Mouse (Mus musculus) gastrocnemius, postnatal 14 days (tissue): ENCODE measurements at regions not wholly inside any gene's neighbourhood (a gene's known extent, or its start where the extent isn't known, plus 50 kb on each side); places are given as distances from the start of the nearest gene placed in this dataset.

Experiments
- DNase-seq: peaks from one replicate; pipeline ENCODE4 v3.0.0; 2021; ENCODE audit warnings: mixed read lengths
- intact Hi-C: fragments of 180-260 bp; cut with DNase I; formaldehyde crosslinking; loops from one replicate; pipeline ENCODE4 v1.15.1; 2025; ENCODE audit warnings: low total_unique reads

GRCm38 (mm10) chr16:23690061-23690460, 169.4 kb upstream of the Masp1 start:
- intact Hi-C loops = no loop called here
- no peak for DNase-seq

GRCm38 (mm10) chr16:23686783-23687182, 166.2 kb upstream of the Masp1 start:
- intact Hi-C loops = no loop called here
- no peak for DNase-seq

- no peak for DNase-seq
- intact Hi-C loops = no loop called here
Measured at GRCm38 (mm10) chr16:23680434-23680833, 159.8 kb upstream of the Masp1 start.

- intact Hi-C loops = no loop called here
- DNase-seq = no peak
Measured at GRCm38 (mm10) chr16:23672375-23672774, 151.8 kb upstream of the Masp1 start.

GRCm38 (mm10) chr16:23670161-23670560, 149.5 kb upstream of the Masp1 start:
- intact Hi-C loops = no loop called here
- no peak for DNase-seq

GRCm38 (mm10) chr16:23669651-23670050, 149.0 kb upstream of the Masp1 start:
- intact Hi-C loops = no loop called here

More at GRCm38 (mm10) chr16:23669651-23670050, 149.0 kb upstream of the Masp1 start:
- DNase-seq = no peak
